Mouse (Mus musculus) heart, embryonic 14.5 days (tissue): ENCODE results near the gene Podxl2. TPM values are rescaled to one million over a fixed set of nuclear protein-coding genes. Genes with fewer than 3 reads are reported as not detected.

Experiments
- ATAC-seq: fragments of 200-750 bp; cut with Nextera tagmentation; 2 replicates; pipeline ENCODE4 v1.8.0; 2017; ENCODE audit warnings: low read depth, moderate TSS enrichment; ENCODE audit not compliant: insufficient number of reproducible peaks, insufficient read depth, low FRiP score
- H3K27ac ChIP-seq, 2 experiments: fragments of 200-500 bp in 1 of 2; fragments of 300-500 bp in 1 of 2; sonication (generic) in 1 of 2; replicated peaks in 1 of 2; 2 replicates each; pipeline ENCODE4 v1.5.1; 2012 to 2014; ENCODE audit warnings: low read depth in 2 of 2, low read length in 2 of 2, control low read depth in 1 of 2, mild to moderate bottlenecking in 1 of 2, mixed read lengths in 1 of 2; ENCODE audit not compliant: control insufficient read depth in 1 of 2, insufficient read depth in 1 of 2
- H3K27me3 ChIP-seq: fragments of 300-500 bp; sonication (generic); 2 replicates; pipeline ENCODE4 v1.6.1; 2014; ENCODE audit warnings: mild to moderate bottlenecking, low read length, control low read depth; ENCODE audit not compliant: control insufficient read depth, insufficient read depth
- H3K36me3 ChIP-seq: fragments of 300-500 bp; sonication (generic); 2 replicates; pipeline ENCODE4 v1.6.1; 2014; ENCODE audit warnings: mild to moderate bottlenecking, control low read depth, low read length, mixed read lengths; ENCODE audit not compliant: control insufficient read depth, insufficient read depth
- H3K4me1 ChIP-seq, 2 experiments: fragments of 200-500 bp in 1 of 2; fragments of 300-500 bp in 1 of 2; sonication (generic) in 1 of 2; 2 replicates each; pipeline ENCODE4 v1.6.1; 2012 to 2014; ENCODE audit warnings: low read length in 2 of 2, control low read depth in 1 of 2, mixed read lengths in 1 of 2; ENCODE audit not compliant: control insufficient read depth in 2 of 2, insufficient read depth in 2 of 2
- H3K4me2 ChIP-seq: fragments of 300-500 bp; sonication (generic); 2 replicates; pipeline ENCODE4 v1.6.1; 2014; ENCODE audit warnings: mild to moderate bottlenecking, low read length
- H3K4me3 ChIP-seq, 2 experiments: fragments of 200-500 bp in 1 of 2; fragments of 300-500 bp in 1 of 2; sonication (generic) in 1 of 2; 2 replicates each; pipeline ENCODE4 v1.5.1; 2012 to 2014; ENCODE audit warnings: low read length in 2 of 2, mild to moderate bottlenecking in 2 of 2, control low read depth in 1 of 2, low read depth in 1 of 2, moderate library complexity in 1 of 2; ENCODE audit not compliant: control insufficient read depth in 1 of 2, insufficient read depth in 1 of 2
- H3K9ac ChIP-seq: fragments of 300-500 bp; sonication (generic); 2 replicates; pipeline ENCODE4 v1.6.1; 2014; ENCODE audit warnings: mild to moderate bottlenecking, low read length
- H3K9me3 ChIP-seq: fragments of 300-500 bp; sonication (generic); 2 replicates; pipeline ENCODE4 v1.6.1; 2016; ENCODE audit warnings: low read length, control low read depth; ENCODE audit not compliant: control insufficient read depth
- WGBS: fragments of 180-500 bp; shearing (Covaris S2); extraction: QIAGEN DNeasy Blood & Tissue Kit; methylation state at CpG from one replicate; pipeline ENCODE4 v1.1.7; 2014; 5-methylcytosine and 5-hydroxymethylcytosine counted together
- polyA plus RNA-seq: library from polyadenylated mRNA; unstranded; fragments of >200 nt; fragmentation: Nextera tagmentation; extraction: Ambion mirVana; gene quantifications from 2 replicates; pipeline ENCODE4 v1.2.1, GENCODE M21; 2014

The Podxl2 gene
- polyA plus RNA-seq, 1 experiment from 2014 or later, result 51.6 TPM

DNA sequence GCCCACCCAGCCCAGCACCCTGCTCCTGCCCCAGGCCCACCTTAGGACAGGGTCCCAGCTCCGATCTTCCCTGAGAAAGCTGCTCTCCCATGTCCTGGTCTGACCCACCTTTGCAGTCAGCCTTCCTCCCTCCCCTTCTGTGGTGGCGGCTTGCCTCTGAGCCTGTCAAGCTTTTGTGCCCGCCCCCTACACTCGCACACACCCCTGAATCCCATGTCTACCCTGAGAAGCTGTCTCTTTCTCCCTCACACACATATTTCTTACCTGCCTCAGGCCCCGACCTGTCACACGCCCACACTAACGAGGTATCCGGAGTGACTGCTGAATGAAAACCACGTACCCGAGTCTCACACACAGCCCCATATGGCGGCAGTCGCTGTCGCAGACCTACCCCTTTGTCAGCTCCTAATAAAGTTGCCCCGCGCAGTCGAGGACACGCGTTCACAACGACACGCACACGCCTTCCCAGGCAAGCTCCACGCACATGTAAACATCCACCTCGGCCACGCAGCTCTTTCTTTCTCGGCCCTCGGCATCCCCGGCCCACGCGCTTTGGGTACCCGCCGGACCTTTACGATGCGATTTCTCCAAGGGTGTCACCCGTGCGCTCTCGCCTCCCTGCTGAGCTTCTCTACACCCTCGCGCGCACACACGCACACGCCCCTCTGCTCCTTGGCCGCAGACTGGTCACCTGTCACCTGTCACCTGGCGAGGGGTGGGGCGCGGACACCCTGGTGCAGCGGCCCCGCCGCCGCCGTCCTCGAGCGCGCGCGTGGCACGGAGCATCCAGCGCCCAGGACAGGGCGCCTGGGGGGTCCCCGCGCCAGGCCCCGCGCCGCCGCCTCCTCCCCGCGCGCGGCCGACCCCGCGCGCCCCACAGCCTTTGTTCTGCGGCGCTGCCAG lies 628 bp downstream of the Podxl2 start:
- Histone ChIP-seq H3K27ac (no peak overlapping the region), H3K9ac (peak overlapping the region; percentile 80), H3K9me3 (no peaks in the 10 kb centered on the region), H3K36me3 (no peaks in the 10 kb centered on the region), H3K27me3 (peaks cover 18% of the 10 kb centered on the region), H3K4me2 (peak overlapping the region; percentile 99), H3K4me1 (peaks cover 3 to 4% of the 10 kb centered on the region in 2 experiments; a peak in 2 of 4 replicates), H3K4me3 (peak overlapping the region; percentile 73 to 75)
- 5% methylated on average over 69 of the region's 74 CpGs for WGBS
- ATAC-seq, result peak; percentile 30

DNA sequence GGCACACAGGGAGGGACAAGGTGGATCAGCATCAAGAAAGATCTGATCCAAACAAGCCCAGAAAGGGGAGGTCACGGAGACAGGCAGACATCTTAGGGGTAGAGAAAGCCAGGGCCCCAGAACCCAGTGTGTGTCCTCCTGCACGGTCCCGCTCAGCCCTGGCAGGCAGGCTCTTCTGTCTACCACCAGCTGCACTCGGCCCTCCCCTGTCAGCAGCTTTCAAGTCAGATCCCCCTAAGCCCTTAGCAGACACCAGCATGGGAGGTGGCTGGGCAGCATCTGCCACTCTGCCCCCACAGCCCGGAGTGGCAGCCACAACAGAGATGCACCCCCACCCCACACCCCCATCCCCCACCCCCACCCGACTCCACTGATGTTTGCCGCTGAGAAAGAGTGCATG lies 2.0 kb downstream of the Podxl2 start:
- Histone ChIP-seq H3K9ac (no peak overlapping the region), H3K27ac (no peak overlapping the region), H3K27me3 (peaks cover 18% of the 10 kb centered on the region), H3K9me3 (no peaks in the 10 kb centered on the region), H3K4me3 (no peak overlapping the region), H3K4me1 (peaks cover 3 to 4% of the 10 kb centered on the region in 2 experiments; a peak in 2 of 4 replicates), H3K4me2 (no peak overlapping the region), H3K36me3 (no peaks in the 10 kb centered on the region)
- WGBS, result 32% methylated on average over 7 of the region's 7 CpGs
- ATAC-seq, result no peak

DNA sequence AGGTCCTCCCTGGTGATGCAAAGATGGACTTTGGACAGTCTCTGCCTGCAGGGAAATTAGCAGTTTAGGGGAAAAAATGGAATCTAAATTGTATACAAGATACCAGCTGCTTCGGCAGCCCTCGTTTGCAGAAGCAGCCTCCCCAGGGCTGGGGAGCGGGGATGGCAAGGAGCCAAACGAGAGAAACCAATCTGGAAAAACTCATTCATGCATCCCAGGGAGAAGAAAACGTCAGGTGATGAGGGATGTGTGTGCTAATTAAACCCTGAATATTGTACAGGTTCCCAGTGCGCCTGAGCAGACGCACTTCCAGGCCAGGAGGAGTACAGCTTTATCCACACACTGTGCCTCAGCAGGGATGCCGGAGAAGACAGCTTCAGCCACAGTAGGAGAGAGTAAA lies 3.3 kb downstream of the Podxl2 start:
- WGBS, result 51% methylated on average over 8 of the region's 8 CpGs
- no peak overlapping the region for H3K9ac ChIP-seq
- H3K27me3 ChIP-seq, result peaks cover 18% of the 10 kb centered on the region
- no peak overlapping the region for H3K4me2 ChIP-seq
- ATAC-seq, result no peak
- no peaks in the 10 kb centered on the region for H3K9me3 ChIP-seq
- H3K36me3 ChIP-seq, result no peaks in the 10 kb centered on the region
- H3K27ac ChIP-seq, result no peak overlapping the region
- H3K4me3 ChIP-seq, result no peak overlapping the region
- H3K4me1 ChIP-seq, result peaks cover 3 to 4% of the 10 kb centered on the region in 2 experiments; a peak in 2 of 4 replicates

DNA sequence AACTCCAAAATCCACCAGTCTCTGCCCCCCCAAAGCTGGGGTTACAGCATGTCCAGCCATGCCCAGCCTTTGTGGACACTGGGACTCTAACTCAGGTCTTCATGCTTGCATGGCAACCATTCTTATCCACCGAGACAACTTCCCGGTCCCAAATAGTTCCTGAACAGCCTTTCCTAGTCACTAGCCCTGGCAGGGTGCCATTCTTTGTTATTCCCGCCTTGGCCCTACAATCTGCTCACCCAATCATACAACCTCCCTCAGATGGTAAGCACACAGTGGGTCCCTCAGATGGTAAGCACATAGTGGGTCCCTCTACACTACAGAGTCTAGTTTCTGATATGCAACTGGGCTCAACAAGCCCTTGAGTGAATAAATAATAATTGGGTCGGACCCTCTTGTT lies 4.2 kb downstream of the Podxl2 start:
- no peak for ATAC-seq
- WGBS, result 51% methylated on average over 4 of the region's 4 CpGs
- no peaks in the 10 kb centered on the region for H3K36me3 ChIP-seq
- H3K4me1 ChIP-seq, result peaks cover 3 to 4% of the 10 kb centered on the region in 2 experiments; a peak in 2 of 4 replicates
- H3K27ac ChIP-seq, result no peak overlapping the region
- H3K4me3 ChIP-seq, result no peak overlapping the region
- H3K27me3 ChIP-seq, result peaks cover 12% of the 10 kb centered on the region
- no peaks in the 10 kb centered on the region for H3K9me3 ChIP-seq
- H3K9ac ChIP-seq, result no peak overlapping the region
- no peak overlapping the region for H3K4me2 ChIP-seq

DNA sequence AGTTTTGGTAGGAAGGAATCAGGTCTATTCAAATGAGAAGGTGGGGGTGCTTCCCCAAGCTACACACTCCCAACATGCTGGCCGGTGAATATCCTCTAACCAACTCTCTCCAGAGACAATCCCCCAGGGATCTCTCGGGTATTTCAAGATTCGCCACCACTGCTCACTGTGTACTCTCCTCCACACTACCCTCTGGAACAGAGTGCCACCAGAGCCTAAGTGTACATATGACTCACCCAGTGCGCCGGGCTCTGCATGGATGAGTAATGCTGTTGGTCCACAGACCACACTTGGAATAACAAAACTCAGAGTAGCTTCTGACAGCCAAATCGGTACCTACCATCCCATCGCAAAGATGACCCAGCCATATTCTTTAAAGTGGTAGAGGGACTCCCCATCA lies 5.4 kb downstream of the Podxl2 start:
- no peaks in the 10 kb centered on the region for H3K9me3 ChIP-seq
- H3K9ac ChIP-seq, result no peak overlapping the region
- no peak overlapping the region for H3K4me3 ChIP-seq
- peaks cover 2 to 3% of the 10 kb centered on the region in 2 experiments; a peak in 2 of 4 replicates for H3K4me1 ChIP-seq
- H3K36me3 ChIP-seq, result 0 out of 2 replicates have a peak, but pooled peaks cover 3% of the 10 kb centered on the region
- H3K27me3 ChIP-seq, result peaks cover 7% of the 10 kb centered on the region; the same call in 1 of the 2 replicates
- H3K4me2 ChIP-seq, result no peak overlapping the region
- no peak overlapping the region for H3K27ac ChIP-seq
- no peak for ATAC-seq
- WGBS, result 72% methylated on average over 7 of the region's 7 CpGs

DNA sequence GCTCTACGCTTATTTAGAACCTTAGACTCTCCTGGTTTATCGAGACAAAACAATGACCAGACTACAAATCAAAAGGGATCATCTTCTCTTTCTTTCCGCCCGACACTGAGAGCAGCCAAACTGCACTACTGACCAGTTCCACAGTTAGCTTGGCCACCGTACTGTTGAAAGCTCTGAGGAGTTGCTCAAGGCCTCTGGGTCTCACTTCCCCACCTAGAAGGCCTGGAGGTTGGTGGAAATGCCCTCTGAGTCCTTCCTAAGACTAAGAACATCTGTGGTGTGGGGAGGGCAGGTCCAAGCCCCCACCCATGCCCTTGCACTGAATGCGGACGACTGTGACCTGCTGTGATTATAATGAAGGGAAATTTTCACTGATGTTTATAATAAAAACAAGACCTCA lies 9.1 kb downstream of the Podxl2 start:
- Histone ChIP-seq H3K4me1 (no peaks in the 10 kb centered on the region), H3K4me2 (no peak overlapping the region), H3K27ac (no peak overlapping the region), H3K27me3 (no peaks in the 10 kb centered on the region), H3K9ac (no peak overlapping the region), H3K9me3 (0 out of 2 replicates have a peak, but pooled peaks cover 3% of the 10 kb centered on the region), H3K4me3 (no peak overlapping the region), H3K36me3 (peaks cover 16% of the 10 kb centered on the region; the same call in 1 of the 2 replicates)
- ATAC-seq, result no peak
- 79% methylated on average over 7 of the region's 7 CpGs for WGBS

DNA sequence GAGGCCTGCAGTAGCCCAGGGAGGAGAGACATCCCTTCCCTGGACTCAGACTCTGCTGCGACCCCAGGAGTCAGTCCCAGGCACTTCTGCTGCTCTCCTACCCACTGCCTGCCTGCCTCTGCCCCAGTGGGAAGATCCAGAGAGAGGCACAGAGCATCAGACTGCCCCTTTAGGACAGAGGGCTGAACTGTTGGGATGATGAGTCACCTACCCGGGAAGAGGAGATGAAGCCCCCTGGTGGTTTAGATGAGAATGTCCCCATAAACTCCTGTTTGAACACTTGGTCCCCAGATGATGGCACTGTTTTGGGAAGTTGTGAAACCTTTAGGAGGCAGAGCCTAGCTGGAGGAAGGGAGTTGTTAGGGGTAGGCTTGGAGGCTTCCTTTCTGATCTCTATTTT lies 13.9 kb downstream of the Podxl2 start:
- no peak overlapping the region for H3K4me3 ChIP-seq
- H3K27me3 ChIP-seq, result no peaks in the 10 kb centered on the region
- WGBS, result 6% methylated on average over 2 of the region's 2 CpGs
- H3K27ac ChIP-seq, result no peak overlapping the region
- H3K4me1 ChIP-seq, result peaks cover 11 to 20% of the 10 kb centered on the region in 2 experiments
- no peak for ATAC-seq
- peaks cover 16% of the 10 kb centered on the region; the same call in 1 of the 2 replicates for H3K36me3 ChIP-seq
- H3K9me3 ChIP-seq, result 0 out of 2 replicates have a peak, but pooled peaks cover 3% of the 10 kb centered on the region
- no peak overlapping the region for H3K9ac ChIP-seq
- no peak overlapping the region for H3K4me2 ChIP-seq
